Mouse (Mus musculus) T-cell, adult 2 months (primary cell): Measurements from ENCODE around the gene Fgf7.

Experiments
- DNase-seq: peaks from one replicate; pipeline ENCODE4 v3.0.0; 2022; ENCODE audit warnings: low spot score

The Fgf7 gene

DNA sequence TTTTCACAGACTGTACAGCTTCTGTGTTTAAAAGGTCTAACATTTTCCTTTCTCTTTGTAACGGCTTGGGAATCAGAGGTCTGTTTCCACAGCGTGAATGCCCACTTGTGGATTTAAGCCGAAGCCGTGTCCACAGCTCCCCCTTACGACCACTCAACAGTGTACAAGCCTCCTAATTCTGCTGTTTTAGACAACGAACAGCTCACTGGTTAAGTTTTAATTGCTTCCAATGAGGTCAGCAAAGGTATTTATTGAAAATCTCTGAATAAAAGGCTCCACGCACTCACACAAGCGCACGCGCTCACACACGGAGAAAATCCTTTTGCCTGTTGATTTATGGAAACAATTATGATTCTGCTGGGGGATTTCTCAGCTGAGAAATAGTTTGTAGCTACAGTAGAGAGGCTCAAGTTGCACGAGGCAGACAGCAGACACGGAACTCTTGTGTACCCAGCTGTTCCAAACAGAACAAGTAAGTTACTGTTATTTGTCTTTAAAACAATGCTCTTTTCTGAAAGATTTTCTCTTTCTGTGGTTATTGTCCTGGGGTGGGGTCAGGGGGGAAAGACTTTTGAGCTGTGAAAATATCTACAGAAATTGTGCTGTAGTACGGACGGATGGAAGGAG, at the start of gene Fgf7:
TSS of gene Fgf7 (plus strand) at position 280 of the 627 bp plus-strand sequence.
- no peak for DNase-seq

DNA sequence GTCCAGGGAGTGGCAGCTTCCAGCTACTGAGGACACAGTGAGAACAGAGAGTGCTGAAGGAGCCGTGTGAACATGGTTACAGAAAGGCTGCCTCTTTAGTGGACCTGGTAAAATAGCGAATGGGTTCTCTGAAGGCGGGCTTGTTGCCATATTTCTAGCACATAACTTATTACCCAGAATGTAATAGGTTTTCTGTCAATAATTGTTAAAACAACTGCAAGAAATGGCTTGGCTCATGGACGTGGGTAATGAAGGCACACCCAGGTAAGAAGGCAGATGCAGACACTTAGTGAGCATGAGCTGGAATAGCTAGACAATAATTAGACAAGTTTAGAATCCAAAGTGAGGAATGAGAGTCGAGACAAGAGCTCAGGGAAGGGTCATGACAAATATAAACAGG, 32.2 kb upstream of the Fgf7 start:
- DNase-seq = no peak

DNA sequence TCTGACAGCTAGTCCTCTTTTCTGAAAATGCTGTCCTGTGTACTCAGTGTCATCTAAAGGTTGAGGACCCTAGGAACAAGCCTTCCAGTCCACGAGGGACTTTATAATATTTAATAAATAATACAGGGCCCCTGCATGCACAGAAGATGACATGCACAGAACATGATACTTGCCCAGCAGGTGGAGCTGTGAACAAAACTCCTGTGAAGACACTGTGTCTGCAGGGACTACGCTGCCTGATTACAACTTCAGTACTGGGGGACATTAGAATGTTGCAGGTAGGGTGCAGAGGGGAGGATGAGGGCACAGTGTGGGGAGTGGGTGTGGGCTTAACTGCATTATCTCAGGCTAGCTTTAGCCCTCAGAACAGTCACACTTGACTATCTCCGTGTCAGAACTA, 28.4 kb upstream of the Fgf7 start:
- DNase-seq = no peak

DNA sequence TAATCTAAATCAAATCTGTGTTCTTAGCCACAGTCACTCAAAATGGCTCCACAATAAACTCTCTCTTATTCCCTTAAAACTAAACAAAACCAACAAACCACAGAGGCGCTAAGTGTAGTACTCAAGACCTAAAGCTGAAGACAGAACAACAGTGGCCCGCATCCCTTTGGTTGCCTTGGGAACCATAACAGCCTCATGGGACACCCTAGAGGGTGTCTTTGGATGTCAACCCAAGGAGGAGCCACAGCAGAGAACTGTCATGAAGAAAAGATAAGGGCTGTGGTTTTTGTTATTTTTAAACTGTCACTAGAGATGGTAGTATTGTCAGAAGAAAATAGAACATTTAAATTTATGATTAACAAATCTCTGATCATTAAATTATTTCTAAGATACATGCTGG, 27.7 kb upstream of the Fgf7 start:
- DNase-seq = no peak

DNA sequence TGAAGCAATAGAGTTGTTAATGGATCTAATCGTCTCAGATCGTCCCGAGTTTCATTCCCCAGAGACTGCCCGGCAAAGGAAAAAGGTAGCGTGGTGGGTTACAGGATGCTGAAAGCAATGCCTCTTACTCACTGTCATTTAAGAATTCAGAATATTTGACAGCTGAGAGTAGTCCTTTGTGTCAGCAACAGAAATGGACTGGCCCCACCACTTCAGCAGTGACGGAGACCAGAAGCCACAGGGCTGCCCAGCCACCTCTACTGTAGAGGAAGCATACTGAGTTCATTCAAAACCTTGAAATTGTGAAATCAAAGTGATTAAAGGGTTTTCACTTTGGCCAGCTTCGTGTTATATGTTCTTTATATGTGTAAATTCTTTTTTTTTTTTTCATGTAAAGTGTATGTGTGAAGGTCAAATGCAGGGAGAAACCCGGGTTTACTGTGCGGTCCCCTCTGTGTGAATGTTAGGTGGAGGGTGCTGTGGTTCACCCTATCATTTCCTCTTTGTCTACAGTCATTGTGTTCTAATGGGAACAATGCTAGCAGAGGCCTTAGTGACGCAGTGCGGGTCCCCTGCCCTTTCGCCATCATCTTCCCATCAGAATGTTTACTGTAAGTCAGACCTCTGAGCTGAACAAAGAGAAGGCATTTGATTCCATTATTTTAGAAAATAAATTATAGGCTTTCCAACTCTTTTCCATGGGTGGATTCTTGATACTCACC, 19.3 kb upstream of the Fgf7 start:
- DNase-seq = no peak

GRCm38 (mm10) chr2:126015763-126016473, 18.5 kb upstream of the Fgf7 start:
- no peak for DNase-seq

GRCm38 (mm10) chr2:126031186-126031900, 3.1 kb upstream of the Fgf7 start:
- no peak for DNase-seq

- DNase-seq = no peak
Measured at GRCm38 (mm10) chr2:126033114-126033972, 1.1 kb upstream of the Fgf7 start.

GRCm38 (mm10) chr2:126035013-126035770, 734 bp downstream of the Fgf7 start:
- DNase-seq = no peak

DNA sequence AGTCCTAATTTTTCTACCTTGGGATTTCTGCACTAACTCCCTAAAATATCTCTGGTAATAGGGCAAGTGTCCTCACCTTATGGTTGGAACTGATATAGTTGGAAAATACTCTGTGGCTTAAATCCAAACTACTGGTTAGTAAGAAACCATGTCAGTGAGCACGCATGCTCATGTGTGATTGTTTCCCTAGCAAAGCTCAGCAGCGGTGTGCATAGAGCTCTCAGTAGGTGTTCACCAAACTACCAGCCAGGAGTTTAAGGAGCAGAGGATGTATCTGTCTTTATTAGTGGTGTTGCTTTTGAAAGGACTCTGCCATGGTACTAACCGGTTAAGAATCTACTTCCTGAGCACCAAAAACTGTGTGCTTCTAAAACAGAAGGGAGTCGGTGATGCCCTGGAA, 1.7 kb downstream of the Fgf7 start:
- DNase-seq = no peak

- DNase-seq = no peak
Measured at GRCm38 (mm10) chr2:126038221-126039000, 4.0 kb downstream of the Fgf7 start.

DNA sequence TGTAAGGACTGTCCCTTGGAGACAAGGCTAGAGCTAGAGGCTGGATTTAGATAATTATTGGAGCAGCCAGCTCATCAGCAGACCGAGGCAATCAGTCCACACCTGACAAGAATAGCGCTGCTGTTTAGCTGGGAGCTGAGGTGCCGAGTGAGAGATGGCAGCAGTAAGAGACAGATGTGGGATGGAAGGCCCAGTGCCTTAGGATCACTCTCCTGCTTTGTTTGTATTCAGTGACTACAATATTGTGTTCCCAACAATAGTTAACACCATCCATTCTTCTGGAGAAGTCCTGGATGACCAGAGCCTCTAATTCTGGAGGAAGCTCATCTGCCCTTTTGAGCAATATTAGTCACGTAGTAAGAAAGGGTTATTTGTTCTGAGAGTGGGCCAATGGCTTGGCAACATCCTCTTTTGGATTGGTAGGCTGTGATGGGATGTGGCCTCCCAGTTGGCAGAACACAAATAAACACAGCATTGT, 5.0 kb downstream of the Fgf7 start:
- no peak for DNase-seq

- no peak for DNase-seq
Measured at GRCm38 (mm10) chr2:126040651-126041050, 6.2 kb downstream of the Fgf7 start.

- DNase-seq = no peak
Measured at GRCm38 (mm10) chr2:126041237-126041636, 6.8 kb downstream of the Fgf7 start.

- no peak for DNase-seq
Measured at GRCm38 (mm10) chr2:126042674-126043073, 8.2 kb downstream of the Fgf7 start.

DNA sequence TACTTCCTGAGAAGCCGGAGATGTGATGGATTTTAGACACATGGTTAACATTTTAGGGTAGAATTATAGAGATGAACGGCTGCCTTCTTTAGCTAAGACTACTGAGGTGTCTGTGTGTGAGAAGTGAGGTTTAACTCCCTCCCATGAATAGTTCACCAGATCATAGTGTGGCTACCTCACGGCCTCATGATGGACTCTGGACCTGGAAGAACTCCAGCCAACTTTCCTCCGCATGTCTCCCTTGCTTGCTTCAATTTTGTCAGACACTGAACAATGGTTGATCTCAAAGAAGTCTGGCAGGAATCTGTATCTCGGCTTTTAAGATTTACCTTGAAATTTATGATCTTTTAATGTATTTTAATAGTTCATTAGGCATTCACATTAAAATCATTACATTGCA, 11.2 kb downstream of the Fgf7 start:
- no peak for DNase-seq

GRCm38 (mm10) chr2:126052749-126053557, 18.5 kb downstream of the Fgf7 start:
- no peak for DNase-seq

DNA sequence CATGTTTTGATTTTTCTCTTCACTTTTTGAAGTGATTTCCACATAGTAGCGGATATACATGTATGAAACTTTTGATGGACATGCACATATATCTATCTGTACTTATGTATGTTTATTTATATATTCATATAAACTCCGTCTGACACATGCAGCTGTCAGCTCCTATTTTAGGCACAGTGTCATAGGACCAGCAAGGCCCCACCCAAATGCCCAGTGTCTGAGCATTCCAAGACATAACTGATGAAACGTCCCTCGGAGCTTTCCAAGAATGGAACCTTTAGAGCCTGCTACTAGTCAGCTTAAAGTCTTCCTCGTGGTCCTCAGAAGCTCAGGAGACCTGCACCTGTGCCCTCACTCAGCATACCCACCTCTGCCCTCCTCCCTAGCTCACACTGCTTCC, 19.2 kb downstream of the Fgf7 start:
- no peak for DNase-seq

GRCm38 (mm10) chr2:126060595-126060994, 26.1 kb downstream of the Fgf7 start:
- DNase-seq = no peak
